Mouse (Mus musculus): ENCODE results near the gene Tmem86a.
A peak's percentile ranks its signal among the peaks of the same experiment; 100 is the strongest.

Tmem86a gene

GRCm38 (mm10) chr7:47077451-47077850, 27.1 kb downstream of the Tmem86a start:
- DNase-seq = peak in 1 of 2 experiments; percentile 33

GRCm38 (mm10) chr7:47080868-47081267, 30.5 kb downstream of the Tmem86a start:
- DNase-seq = no peak

DNA sequence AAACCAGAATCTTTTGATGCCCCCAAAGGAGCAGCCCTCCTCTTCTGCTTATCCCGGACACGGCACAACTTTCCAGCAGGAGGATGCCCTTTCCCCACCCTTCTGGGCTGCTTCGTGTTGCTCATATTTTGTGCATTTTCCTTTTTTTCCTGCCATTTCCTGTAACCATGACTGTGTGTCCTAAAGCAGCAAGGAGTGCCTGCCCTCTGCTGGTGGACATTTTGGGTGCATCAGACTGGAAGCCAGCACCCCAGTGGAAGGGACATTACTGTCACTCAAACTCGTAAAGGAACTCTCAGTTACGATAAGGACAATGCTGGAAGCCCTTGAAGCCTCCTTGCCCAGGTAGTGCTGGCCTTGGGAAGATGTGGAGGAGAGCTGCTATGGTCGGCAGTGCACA, 30.9 kb downstream of the Tmem86a start:
- peak; percentile 65 to 72 for DNase-seq

- DNase-seq = no peak
These were observed 34.7 kb downstream of the Tmem86a start for GRCm38 (mm10) chr7:47085075-47085474.

DNA sequence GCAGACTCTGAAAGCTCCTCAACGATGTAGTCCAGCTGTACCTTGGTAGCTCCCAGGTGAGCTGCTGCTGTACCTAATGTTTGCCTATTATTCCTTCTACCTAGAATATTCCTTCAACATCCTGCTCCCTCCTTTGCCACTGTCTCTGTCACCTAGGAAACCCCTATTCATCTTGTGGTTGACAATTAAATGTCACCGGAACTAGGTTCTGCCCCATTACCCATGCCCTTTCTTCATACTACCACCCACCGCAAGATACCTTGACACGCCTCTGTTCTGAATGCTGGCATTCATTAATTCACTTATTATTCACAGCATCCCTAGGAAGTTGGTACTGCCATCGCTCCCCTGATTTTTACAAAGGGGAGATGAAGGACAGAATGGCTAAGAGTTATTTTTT, 43.5 kb downstream of the Tmem86a start:
- no peak for DNase-seq

DNA sequence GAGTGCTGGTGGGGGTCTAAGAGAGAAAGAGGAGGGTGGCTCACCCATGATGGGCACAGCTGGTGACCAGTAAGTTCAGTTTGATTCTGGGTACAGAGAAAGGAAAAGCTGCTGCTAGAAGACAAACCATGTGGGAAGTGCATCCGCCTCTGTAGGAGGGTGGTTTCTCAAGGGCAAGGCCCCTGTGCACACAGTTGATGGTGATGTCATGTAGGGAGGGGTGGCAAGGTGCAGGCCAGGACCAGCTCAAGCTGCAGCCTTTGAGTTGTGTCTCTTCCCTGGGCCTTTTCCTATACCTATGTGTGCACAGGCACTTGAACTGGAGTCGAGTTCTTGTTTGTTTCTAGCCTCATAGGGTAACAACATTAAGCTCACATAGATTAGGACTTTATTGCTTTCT, 44.6 kb downstream of the Tmem86a start:
- DNase-seq = no peak

- DNase-seq = no peak
These were observed 47.6 kb downstream of the Tmem86a start for GRCm38 (mm10) chr7:47098044-47098443.

- DNase-seq = no peak
These were observed 48.9 kb downstream of the Tmem86a start for GRCm38 (mm10) chr7:47099306-47099705.

GRCm38 (mm10) chr7:47100615-47101014, 50.2 kb downstream of the Tmem86a start:
- DNase-seq = no peak

DNA sequence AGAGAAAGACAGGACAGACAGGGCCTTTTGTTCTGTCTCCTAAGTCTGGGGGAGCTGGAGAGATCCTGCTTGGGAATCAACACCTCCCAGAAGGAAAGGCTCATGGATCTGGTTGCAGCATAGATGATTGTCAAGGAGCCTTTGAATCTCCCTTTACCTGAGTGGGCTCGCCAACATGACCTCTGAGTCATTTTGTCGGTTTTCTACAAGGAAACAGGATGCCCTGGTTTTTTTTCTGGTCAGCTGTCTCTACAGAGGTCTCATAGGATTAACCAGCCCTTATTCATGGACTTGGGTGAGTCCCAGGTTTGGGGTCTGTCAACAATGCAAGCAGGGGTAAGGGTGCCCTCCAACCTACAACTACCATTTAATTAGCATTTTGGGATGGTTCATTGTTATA, 52.6 kb downstream of the Tmem86a start:
- no peak for DNase-seq

DNA sequence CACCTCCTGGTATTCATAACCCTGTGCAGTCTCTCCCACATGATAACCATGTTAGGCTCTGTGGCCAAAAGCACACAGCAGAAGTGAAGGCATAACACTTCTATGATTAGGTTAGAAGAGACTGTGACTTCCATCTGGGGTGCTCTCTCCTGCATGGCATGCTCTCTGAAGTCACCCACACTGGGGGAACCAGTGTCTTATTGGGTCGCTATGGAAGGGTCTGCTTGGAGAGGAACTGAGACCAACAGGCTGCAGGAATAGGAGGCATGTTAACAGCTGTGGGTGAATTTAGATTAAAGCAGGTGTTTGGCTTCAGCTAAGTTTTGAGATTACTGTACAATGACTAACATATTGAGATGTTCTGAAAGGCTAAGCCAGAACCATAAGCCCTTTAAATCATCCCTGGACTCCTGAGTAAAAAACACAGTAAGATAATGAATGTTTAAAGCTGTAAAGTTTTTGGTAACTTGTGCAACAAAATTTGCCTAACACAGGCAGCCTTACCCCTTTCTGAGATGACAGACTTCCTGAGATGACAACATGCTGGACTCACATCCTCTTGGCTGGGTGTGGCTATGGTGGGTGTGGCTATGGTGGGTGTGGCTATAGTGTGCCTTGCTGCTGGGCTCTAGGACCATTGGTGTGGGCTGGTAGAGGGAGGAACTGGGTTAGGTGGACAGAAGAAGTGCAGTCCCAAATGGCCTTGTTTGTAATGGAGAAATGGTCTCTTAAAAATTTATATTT, 53.4 kb downstream of the Tmem86a start:
- DNase-seq = no peak

Data from cerebellum, postnatal 36 days (tissue).